Mouse (Mus musculus) kidney, embryonic 15.5 days (tissue): ENCODE data around the gene Cacna1i. TPM values are rescaled to one million over a fixed set of nuclear protein-coding genes. Genes with fewer than 3 reads are reported as not detected.

Experiments used
- ATAC-seq: fragments of 200-750 bp; cut with Nextera tagmentation; replicated peaks from 2 replicates; pipeline ENCODE4 v1.8.0; 2017; ENCODE audit warnings: moderate TSS enrichment; ENCODE audit not compliant: low FRiP score
- H3K27ac ChIP-seq: fragments of 300-500 bp; sonication (generic); 2 replicates; pipeline ENCODE4 v1.5.1; 2015; ENCODE audit warnings: mild to moderate bottlenecking, inconsistent platforms
- H3K27me3 ChIP-seq: fragments of 300-500 bp; sonication (generic); 2 replicates; pipeline ENCODE4 v1.6.1; 2015; ENCODE audit warnings: inconsistent platforms
- H3K36me3 ChIP-seq: fragments of 300-500 bp; sonication (generic); 2 replicates; pipeline ENCODE4 v1.6.1; 2015; ENCODE audit warnings: inconsistent platforms
- H3K4me1 ChIP-seq: fragments of 300-500 bp; sonication (generic); 2 replicates; pipeline ENCODE4 v1.6.1; 2015; ENCODE audit warnings: inconsistent platforms
- H3K4me2 ChIP-seq: fragments of 300-500 bp; sonication (generic); 2 replicates; pipeline ENCODE4 v1.6.1; 2015; ENCODE audit warnings: moderate library complexity, mild to moderate bottlenecking, inconsistent platforms
- H3K4me3 ChIP-seq: fragments of 300-500 bp; sonication (generic); replicated peaks from 2 replicates; pipeline ENCODE4 v1.5.1; 2015; ENCODE audit warnings: mild to moderate bottlenecking, inconsistent platforms
- H3K9ac ChIP-seq: fragments of 300-500 bp; sonication (generic); 2 replicates; pipeline ENCODE4 v1.6.1; 2015; ENCODE audit warnings: mild to moderate bottlenecking, inconsistent platforms
- H3K9me3 ChIP-seq: fragments of 300-500 bp; sonication (generic); replicated peaks from 2 replicates; pipeline ENCODE4 v1.6.1; 2016; ENCODE audit warnings: inconsistent platforms
- WGBS: fragments of 180-500 bp; shearing (Covaris S2); methylation state at CpG from one replicate; pipeline ENCODE4 v1.1.7; 2015; ENCODE audit warnings: mixed read lengths; 5-methylcytosine and 5-hydroxymethylcytosine counted together
- polyA plus RNA-seq: library from polyadenylated mRNA; unstranded; fragments of >200 nt; fragmentation: Nextera tagmentation; extraction: Ambion mirVana; gene quantifications from 2 replicates; pipeline ENCODE4 v1.2.1, GENCODE M21; 2015

The Cacna1i gene
- polyA plus RNA-seq, 1 experiment from 2014 or later: 0.03 TPM

DNA sequence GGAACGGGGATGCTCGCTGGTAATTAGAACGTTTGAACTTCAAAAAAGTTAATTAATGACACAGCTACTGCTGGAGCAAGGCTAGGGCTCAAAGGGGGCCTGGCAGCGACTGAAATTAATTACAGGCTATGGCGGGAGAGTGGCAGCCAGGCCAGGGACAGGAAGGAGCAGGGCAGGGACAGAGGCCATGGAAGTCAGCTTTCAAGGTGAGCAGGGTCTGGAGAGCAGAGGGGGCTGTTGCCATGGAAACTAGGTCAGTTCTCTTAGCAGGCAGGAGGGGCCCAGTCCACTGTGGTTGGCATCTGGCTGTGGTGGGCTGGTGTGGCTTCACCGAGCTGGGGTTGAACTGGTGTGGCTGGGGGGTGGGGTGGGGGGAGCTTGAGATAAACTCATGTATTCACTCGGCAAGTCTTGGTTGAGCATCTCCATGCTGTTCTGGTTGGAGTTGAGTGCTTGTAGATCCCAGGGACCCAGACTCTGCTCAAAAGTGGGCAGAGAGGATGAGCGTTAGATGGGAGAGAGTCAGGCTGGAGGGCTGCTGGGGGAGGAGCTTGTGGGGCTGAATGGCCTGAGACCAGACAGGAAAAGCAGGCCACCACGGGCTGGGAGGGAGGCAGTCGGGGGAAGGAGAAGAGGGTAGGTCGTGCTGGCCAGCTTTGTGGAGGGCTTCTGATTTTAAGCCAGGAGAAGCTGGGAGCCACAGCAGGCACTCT is 31.7 kb downstream of the Cacna1i start:
- peak; percentile 46 for ATAC-seq

DNA sequence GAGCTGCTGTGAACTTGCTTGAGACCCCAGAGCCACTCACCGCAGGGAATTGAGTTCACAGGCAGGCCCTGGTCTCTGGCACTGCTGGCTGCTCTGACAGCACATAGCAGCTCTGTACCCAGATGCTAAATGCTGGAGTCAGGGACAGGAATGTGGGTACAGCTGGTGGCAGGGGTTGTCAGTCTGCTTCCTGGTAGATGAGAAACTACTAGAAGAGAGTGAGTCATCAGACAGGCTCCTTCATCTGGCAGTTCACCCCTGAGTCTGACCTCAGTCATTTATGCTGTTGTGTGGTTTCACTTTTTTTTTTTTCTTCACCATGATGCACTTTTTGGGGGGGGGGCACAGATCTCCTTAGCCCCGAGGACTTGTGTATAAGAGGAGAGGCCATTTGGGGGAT is 32.3 kb downstream of the Cacna1i start:
- ATAC-seq: no peak

More for the DNA sequence above, 31.7 kb downstream of the Cacna1i start:
- H3K9me3 ChIP-seq: no peaks in the 10 kb centered on the region
- peaks cover 15% of the 10 kb centered on the region for H3K4me1 ChIP-seq
- H3K36me3 ChIP-seq: no peaks in the 10 kb centered on the region
- WGBS: 7% methylated on average over 11 of the region's 11 CpGs
- H3K4me3 ChIP-seq: no peak overlapping the region
- no peak overlapping the region for H3K27ac ChIP-seq
- no peaks in the 10 kb centered on the region for H3K27me3 ChIP-seq
- no peak overlapping the region for H3K4me2 ChIP-seq
- no peak overlapping the region for H3K9ac ChIP-seq

DNA sequence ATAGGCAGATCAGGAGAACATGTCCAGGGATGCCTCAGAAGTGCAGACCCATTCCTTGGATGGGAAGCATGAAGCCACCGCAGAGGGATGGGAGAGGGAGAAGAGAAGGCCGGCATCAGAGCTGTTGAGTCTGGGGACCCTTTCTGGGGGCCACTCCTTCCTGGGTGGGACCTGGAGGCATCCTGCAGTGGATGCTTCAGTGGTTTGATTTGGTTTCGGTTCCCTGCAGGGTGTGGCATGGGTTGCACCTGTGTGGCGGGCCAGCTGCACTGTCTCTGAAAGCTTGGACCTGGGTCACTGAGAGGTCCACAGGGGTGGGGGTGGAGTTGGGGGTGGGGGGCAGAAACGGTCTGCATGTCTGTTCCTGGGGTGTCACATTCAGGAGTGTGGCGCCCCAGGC is 32.9 kb downstream of the Cacna1i start:
- Histone ChIP-seq H3K9me3 (no peaks in the 10 kb centered on the region), H3K4me1 (peaks cover 15% of the 10 kb centered on the region), H3K4me3 (no peak overlapping the region), H3K4me2 (no peak overlapping the region), H3K9ac (no peak overlapping the region), H3K36me3 (no peaks in the 10 kb centered on the region), H3K27me3 (0 out of 2 replicates have a peak, but pooled peaks cover 2% of the 10 kb centered on the region), H3K27ac (no peak overlapping the region)
- 75% methylated on average over 6 of the region's 6 CpGs for WGBS
- ATAC-seq: no peak

More for the DNA sequence above, 32.3 kb downstream of the Cacna1i start:
- Histone ChIP-seq H3K9ac (no peak overlapping the region), H3K4me1 (peaks cover 15% of the 10 kb centered on the region), H3K27ac (no peak overlapping the region), H3K27me3 (no peaks in the 10 kb centered on the region), H3K36me3 (no peaks in the 10 kb centered on the region), H3K4me2 (no peak overlapping the region), H3K4me3 (no peak overlapping the region), H3K9me3 (no peaks in the 10 kb centered on the region)
- WGBS: 40% methylated on average over 2 of the region's 2 CpGs

DNA sequence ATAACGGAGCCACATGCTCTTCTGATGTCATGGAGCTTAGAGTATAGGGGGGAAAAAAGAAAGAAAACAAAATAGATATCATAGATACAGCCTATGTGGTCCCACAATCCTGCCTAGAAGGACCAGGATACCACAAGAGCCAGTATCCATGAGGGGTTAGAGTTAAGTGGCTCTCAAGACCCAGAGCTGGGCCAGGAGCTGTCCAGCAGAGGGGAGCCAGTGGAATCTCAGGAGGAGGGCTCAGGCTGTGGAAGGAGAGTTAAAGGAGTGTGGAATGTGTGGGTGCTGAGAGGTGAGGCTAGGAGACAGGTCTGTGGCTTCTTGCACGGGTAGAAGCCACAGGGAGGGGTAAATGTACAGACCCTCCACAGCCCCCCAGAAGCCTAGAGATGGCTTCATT is 38.2 kb downstream of the Cacna1i start:
- no peak overlapping the region for H3K9ac ChIP-seq
- H3K4me2 ChIP-seq: no peak overlapping the region
- H3K27me3 ChIP-seq: 0 out of 2 replicates have a peak, but pooled peaks cover 2% of the 10 kb centered on the region
- 0 out of 2 replicates have a peak, but pooled peaks cover 2% of the 10 kb centered on the region for H3K4me1 ChIP-seq
- no peak overlapping the region for H3K4me3 ChIP-seq
- 56% methylated on average over 2 of the region's 2 CpGs for WGBS
- no peak overlapping the region for H3K27ac ChIP-seq
- H3K9me3 ChIP-seq: no peaks in the 10 kb centered on the region
- no peak for ATAC-seq
- H3K36me3 ChIP-seq: no peaks in the 10 kb centered on the region

GRCm38 (mm10) chr15:80325756-80326155 is 38.7 kb downstream of the Cacna1i start:
- 63% methylated on average over 9 of the region's 9 CpGs for WGBS

DNA sequence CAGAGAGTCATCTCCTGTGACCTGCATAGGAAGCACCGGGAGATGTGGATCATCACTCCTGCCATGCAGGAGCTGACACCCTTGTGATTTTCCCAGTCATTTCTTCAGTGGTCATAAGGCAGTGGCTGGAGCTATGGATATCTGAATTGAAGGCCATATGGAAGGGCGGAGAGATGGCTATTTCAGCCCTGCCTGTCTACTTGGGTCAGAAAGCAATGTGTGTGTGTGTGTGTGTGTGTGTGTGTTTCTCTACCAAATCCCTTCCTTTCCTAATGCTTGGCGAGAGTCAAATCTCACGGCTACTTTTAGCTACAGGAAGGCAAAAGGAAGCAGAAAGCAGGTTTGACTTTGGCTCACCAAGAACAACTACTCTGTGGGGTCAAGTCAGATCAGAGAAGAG is 39.9 kb downstream of the Cacna1i start:
- Histone ChIP-seq H3K9ac (no peak overlapping the region), H3K27ac (no peak overlapping the region), H3K4me3 (no peak overlapping the region), H3K4me1 (no peaks in the 10 kb centered on the region), H3K36me3 (no peaks in the 10 kb centered on the region), H3K27me3 (0 out of 2 replicates have a peak, but pooled peaks cover 2% of the 10 kb centered on the region), H3K4me2 (no peak overlapping the region), H3K9me3 (no peaks in the 10 kb centered on the region)
- 82% methylated on average over 4 of the region's 4 CpGs for WGBS
- ATAC-seq: no peak

More at GRCm38 (mm10) chr15:80325756-80326155, 38.7 kb downstream of the Cacna1i start:
- Histone ChIP-seq H3K9ac (no peak overlapping the region), H3K4me2 (no peak overlapping the region), H3K36me3 (no peaks in the 10 kb centered on the region), H3K4me3 (no peak overlapping the region), H3K9me3 (no peaks in the 10 kb centered on the region), H3K27me3 (0 out of 2 replicates have a peak, but pooled peaks cover 2% of the 10 kb centered on the region), H3K27ac (no peak overlapping the region), H3K4me1 (no peaks in the 10 kb centered on the region)
- ATAC-seq: no peak

GRCm38 (mm10) chr15:80327743-80328540 is 40.9 kb downstream of the Cacna1i start:
- Histone ChIP-seq H3K4me3 (no peak overlapping the region), H3K36me3 (no peaks in the 10 kb centered on the region), H3K9ac (no peak overlapping the region), H3K9me3 (no peaks in the 10 kb centered on the region), H3K4me2 (no peak overlapping the region), H3K27me3 (0 out of 2 replicates have a peak, but pooled peaks cover 2% of the 10 kb centered on the region), H3K4me1 (no peaks in the 10 kb centered on the region), H3K27ac (no peak overlapping the region)
- no peak for ATAC-seq
- WGBS: 85% methylated on average over 13 of the region's 13 CpGs

DNA sequence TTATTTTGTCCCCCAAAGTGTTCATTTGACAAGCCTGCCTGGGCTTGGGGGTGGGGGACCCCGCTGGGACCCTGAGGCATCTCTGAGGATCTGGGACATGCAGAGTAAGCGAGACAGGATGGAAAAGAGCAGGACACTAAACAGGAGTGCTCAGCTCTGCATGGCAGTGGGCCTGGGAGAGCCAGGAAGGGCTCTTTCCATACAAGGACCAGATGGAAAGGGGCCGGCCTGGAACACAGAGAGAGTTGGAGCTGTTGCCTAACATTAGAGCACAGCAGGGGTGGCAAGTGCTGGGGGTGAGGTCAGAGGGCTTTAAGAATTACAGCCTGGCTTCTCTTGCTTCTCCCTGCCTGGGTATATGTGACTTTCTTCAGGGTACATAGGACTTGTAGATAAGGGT is 43.2 kb downstream of the Cacna1i start:
- H3K4me3 ChIP-seq: no peak overlapping the region
- no peaks in the 10 kb centered on the region for H3K36me3 ChIP-seq
- no peaks in the 10 kb centered on the region for H3K4me1 ChIP-seq
- H3K9ac ChIP-seq: no peak overlapping the region
- H3K27ac ChIP-seq: no peak overlapping the region
- 60% methylated on average over 3 of the region's 3 CpGs for WGBS
- ATAC-seq: no peak
- no peak overlapping the region for H3K4me2 ChIP-seq
- H3K9me3 ChIP-seq: no peaks in the 10 kb centered on the region
- H3K27me3 ChIP-seq: 0 out of 2 replicates have a peak, but pooled peaks cover 3% of the 10 kb centered on the region

DNA sequence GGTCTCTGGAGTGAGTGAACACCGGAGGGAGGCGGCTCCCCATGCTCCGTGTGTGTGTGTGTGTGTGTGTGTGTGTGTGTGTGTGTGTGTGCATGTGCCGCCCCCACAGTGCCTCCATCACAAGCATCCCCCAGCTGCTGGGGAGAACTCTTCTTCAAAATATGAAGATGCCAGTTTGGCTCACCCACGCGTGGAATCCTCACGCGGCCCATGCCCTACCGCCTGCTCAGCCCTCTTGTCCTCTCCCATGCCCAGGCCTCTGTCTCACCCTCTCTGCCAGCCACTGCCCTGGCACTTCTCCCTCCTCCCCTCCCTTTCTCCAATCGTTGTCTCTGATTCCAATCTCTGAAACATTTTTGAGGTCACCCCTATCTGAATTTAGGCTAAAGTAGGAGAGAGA is 47.7 kb downstream of the Cacna1i start:
- 76% methylated on average over 10 of the region's 10 CpGs for WGBS
- Histone ChIP-seq H3K36me3 (no peaks in the 10 kb centered on the region), H3K4me3 (no peak overlapping the region), H3K4me2 (no peak overlapping the region), H3K9ac (no peak overlapping the region), H3K9me3 (no peaks in the 10 kb centered on the region), H3K4me1 (no peaks in the 10 kb centered on the region), H3K27ac (no peak overlapping the region), H3K27me3 (0 out of 2 replicates have a peak, but pooled peaks cover 3% of the 10 kb centered on the region)
- no peak for ATAC-seq

DNA sequence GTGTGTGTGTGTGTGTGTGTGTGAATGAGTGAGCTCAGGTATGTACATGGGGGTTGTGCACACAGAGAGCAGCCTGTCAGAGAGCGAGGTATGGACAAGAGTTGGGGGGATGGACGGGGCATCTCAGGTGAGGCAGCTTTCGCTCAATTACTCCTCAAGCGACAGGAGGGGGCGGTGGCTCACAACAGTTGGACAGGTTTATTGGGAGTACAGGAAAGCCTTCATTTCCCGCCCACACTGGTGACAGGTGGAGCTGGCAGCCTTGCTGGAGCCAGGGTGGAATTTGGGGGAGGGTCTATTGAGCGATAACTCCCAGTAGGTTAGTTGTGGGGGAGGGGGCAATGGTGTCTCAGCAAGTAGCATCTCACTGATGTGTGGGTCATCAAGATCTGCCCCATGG is 48.2 kb downstream of the Cacna1i start:
- no peaks in the 10 kb centered on the region for H3K9me3 ChIP-seq
- no peak overlapping the region for H3K4me3 ChIP-seq
- no peak overlapping the region for H3K4me2 ChIP-seq
- no peak for ATAC-seq
- H3K27me3 ChIP-seq: 0 out of 2 replicates have a peak, but pooled peaks cover 3% of the 10 kb centered on the region
- H3K9ac ChIP-seq: no peak overlapping the region
- WGBS: 51% methylated on average over 7 of the region's 7 CpGs
- H3K4me1 ChIP-seq: no peaks in the 10 kb centered on the region
- H3K27ac ChIP-seq: no peak overlapping the region
- no peaks in the 10 kb centered on the region for H3K36me3 ChIP-seq

GRCm38 (mm10) chr15:80340348-80340747 is 53.3 kb downstream of the Cacna1i start:
- H3K4me2 ChIP-seq: no peak overlapping the region
- H3K27me3 ChIP-seq: no peaks in the 10 kb centered on the region
- ATAC-seq: no peak
- H3K4me3 ChIP-seq: no peak overlapping the region
- no peak overlapping the region for H3K9ac ChIP-seq
- WGBS: 83% methylated on average over 2 of the region's 2 CpGs
- no peaks in the 10 kb centered on the region for H3K9me3 ChIP-seq
- peaks cover 5% of the 10 kb centered on the region; the same call in 1 of the 2 replicates for H3K4me1 ChIP-seq
- no peak overlapping the region for H3K27ac ChIP-seq
- H3K36me3 ChIP-seq: no peaks in the 10 kb centered on the region

DNA sequence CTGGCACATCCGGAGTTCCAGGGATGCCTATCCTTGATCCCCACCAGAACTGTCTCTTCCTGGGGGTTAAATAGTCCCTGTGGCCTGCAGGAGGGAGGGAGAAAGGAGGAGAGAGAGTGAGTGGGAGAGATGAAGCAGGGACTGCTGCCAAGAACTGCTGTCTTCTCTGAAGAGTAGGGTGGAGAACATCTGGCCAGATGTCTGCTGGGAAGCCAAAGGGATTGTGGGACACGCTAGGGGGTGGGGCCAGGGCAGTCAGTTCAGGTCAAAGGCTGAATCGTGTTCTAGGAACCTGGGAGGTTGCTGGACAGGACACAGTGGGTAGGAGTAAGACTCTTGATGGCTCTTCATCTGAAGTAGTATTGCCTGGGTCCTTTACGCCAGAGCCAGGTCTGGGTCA is 55.4 kb downstream of the Cacna1i start:
- no peak overlapping the region for H3K4me3 ChIP-seq
- no peaks in the 10 kb centered on the region for H3K27me3 ChIP-seq
- H3K9me3 ChIP-seq: no peaks in the 10 kb centered on the region
- H3K4me1 ChIP-seq: peaks cover 5% of the 10 kb centered on the region; the same call in 1 of the 2 replicates
- ATAC-seq: no peak
- WGBS: 69% methylated on average over 4 of the region's 4 CpGs
- H3K4me2 ChIP-seq: no peak overlapping the region
- no peaks in the 10 kb centered on the region for H3K36me3 ChIP-seq
- H3K27ac ChIP-seq: no peak overlapping the region
- H3K9ac ChIP-seq: no peak overlapping the region
